Mouse (Mus musculus) C2C12 (cell line): ENCODE measurements around the gene Ankrd65.

Experiments used
- CEBPB ChIP-seq: IDR thresholded peaks from one replicate; pipeline ENCODE4 v1.6.1; 2011; ENCODE audit warnings: low read depth, mild to moderate bottlenecking, control low read depth, moderate library complexity
- CTCF ChIP-seq: IDR thresholded peaks from one replicate; pipeline ENCODE4 v1.5.1; 2011; ENCODE audit not compliant: control insufficient read depth, insufficient read depth, insufficient read length
- FOSL1 ChIP-seq: IDR thresholded peaks from one replicate; pipeline ENCODE4 v1.8.0; 2011; ENCODE audit warnings: mild to moderate bottlenecking, low read length; ENCODE audit not compliant: poor library complexity, insufficient read depth, severe bottlenecking
- MAX ChIP-seq: IDR thresholded peaks from one replicate; pipeline ENCODE4 v1.6.1; 2011; ENCODE audit warnings: mild to moderate bottlenecking, control low read depth
- MYOD1 ChIP-seq: IDR thresholded peaks from one replicate; pipeline ENCODE4 v1.6.1; 2011; ENCODE audit warnings: low read depth; ENCODE audit not compliant: control insufficient read depth, insufficient read length
- MYOG ChIP-seq: IDR thresholded peaks from one replicate; pipeline ENCODE4 v1.6.1; 2011; ENCODE audit not compliant: control insufficient read depth, insufficient read length; ENCODE audit errors: extremely low read depth
- USF1 ChIP-seq: IDR thresholded peaks from one replicate; pipeline ENCODE4 v1.6.1; 2011; ENCODE audit warnings: low read depth, mild to moderate bottlenecking, control low read depth, moderate library complexity

DNA sequence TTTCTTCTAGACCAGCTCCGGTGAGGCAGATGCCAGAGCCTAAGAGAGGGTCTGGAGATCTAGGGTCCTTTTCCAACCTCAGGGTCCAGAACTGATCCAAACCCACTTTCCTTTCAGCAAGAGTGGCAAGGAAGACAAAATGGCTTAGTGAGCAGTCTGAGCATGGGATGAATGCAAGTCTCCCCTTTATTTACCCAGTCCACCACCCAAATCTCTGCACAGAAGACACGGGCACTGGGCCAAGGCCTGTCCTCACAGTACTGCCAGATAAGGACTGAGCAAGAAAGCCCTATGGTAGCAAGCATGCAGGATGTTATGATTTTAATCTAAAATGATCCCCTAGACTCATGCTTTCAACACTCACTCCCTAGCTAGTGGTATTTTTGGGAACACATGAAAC, 12.4 kb upstream of the Ankrd65 start:
- TF ChIP-seq CTCF = no peak
- TF ChIP-seq USF1 = no peak
- TF ChIP-seq MYOD1 = no peak
- TF ChIP-seq MYOG = no peak
- TF ChIP-seq MAX = no peak
- TF ChIP-seq FOSL1 = no peak
- no peak for TF ChIP-seq CEBPB
